Mouse (Mus musculus) frontal cortex, adult (tissue): ENCODE results near the gene Ndufc2.
"Not testable (repeated sequence)": the region's sequence is repeated elsewhere in the genome, so short reads cannot be mapped to it uniquely, and the experiment has no call there.

Experiments used
- ATAC-seq: cut with Nextera tagmentation; 2 replicates; pipeline ENCODE4 v1.9.2; 2017; ENCODE audit warnings: mild to moderate bottlenecking, moderate library complexity, mixed read lengths; ENCODE audit not compliant: low TSS enrichment

Ndufc2 gene

GRCm38 (mm10) chr7:97424621-97425245 is 24.9 kb downstream of the Ndufc2 start:
- peak; percentile 82 for ATAC-seq

GRCm38 (mm10) chr7:97426566-97426965 is 26.8 kb downstream of the Ndufc2 start:
- peak; percentile 56; the same call in 1 of the 2 replicates for ATAC-seq

- no peak for ATAC-seq
Measured at GRCm38 (mm10) chr7:97427296-97427695, 27.5 kb downstream of the Ndufc2 start.

GRCm38 (mm10) chr7:97427778-97428420 is 28.1 kb downstream of the Ndufc2 start:
- ATAC-seq, result no peak

- no peak for ATAC-seq
Measured at GRCm38 (mm10) chr7:97429705-97430104, 29.9 kb downstream of the Ndufc2 start.

GRCm38 (mm10) chr7:97433517-97433916 is 33.7 kb downstream of the Ndufc2 start:
- ATAC-seq, result not testable (repeated sequence)

- no peak for ATAC-seq
Measured at GRCm38 (mm10) chr7:97434517-97434916, 34.7 kb downstream of the Ndufc2 start.

GRCm38 (mm10) chr7:97438986-97439385 is 39.2 kb downstream of the Ndufc2 start:
- ATAC-seq, result no peak

GRCm38 (mm10) chr7:97446171-97446925 is 46.5 kb downstream of the Ndufc2 start:
- ATAC-seq, result peak; percentile 94

- peak; percentile 72 for ATAC-seq
Measured at GRCm38 (mm10) chr7:97447050-97447531, 47.3 kb downstream of the Ndufc2 start.

GRCm38 (mm10) chr7:97451023-97451422 is 51.2 kb downstream of the Ndufc2 start, which contains the start of gene Kctd14:
Kctd14 (plus strand) TSS chr7:97451323.
- ATAC-seq, result not testable (repeated sequence)

- no peak for ATAC-seq
Measured at GRCm38 (mm10) chr7:97452196-97452595, 52.4 kb downstream of the Ndufc2 start.

- no peak for ATAC-seq
Measured at GRCm38 (mm10) chr7:97453141-97453921, 53.5 kb downstream of the Ndufc2 start.

GRCm38 (mm10) chr7:97454795-97455194 is 55.0 kb downstream of the Ndufc2 start:
- no peak for ATAC-seq

GRCm38 (mm10) chr7:97455577-97455976 is 55.8 kb downstream of the Ndufc2 start:
- no peak for ATAC-seq
